10 mouse cellular contexts compared by ENCODE assay signal in the genomic region with DNA sequence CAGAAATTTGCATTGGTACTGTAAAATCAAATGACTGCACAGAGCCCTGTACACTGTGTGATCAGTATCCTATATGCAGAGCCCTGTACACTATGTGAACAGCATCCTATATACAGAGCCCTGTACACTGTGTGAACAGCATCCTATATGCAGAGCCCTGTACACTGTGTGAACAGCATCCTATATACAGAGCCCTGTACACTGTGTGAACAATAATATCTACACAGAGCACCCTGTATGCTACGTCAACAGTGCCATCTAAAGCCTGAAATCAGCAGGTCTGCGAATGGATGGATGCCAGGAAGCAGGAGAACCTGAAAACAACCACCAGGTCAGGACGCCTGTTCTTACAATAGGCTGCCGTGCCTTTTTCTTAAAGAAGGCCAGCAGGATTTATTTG.
DNase-seq lines count a peak whose midpoint lies in the region; ATAC-seq lines count a peak whose summit lies in the region.
"Had no signal": no experiment of that assay in that cellular context is flagged by ENCODE, and none has a peak within 500 bp of the region (broad histone marks: within the 10 kb centered on the region; RNA-seq: fewer than 3 reads in every experiment).

No protein-coding gene starts in this region.

- H3K4me3 ChIP-seq in hindbrain, embryonic 13.5 days = no peak overlapping the region
- no peak overlapping the region for H3K4me3 ChIP-seq in midbrain, embryonic 14.5 days (replicated peaks; ENCODE audit: low read depth, low read length)

- H3K27ac ChIP-seq in hindbrain, embryonic 13.5 days = no peak overlapping the region
- H3K27ac ChIP-seq in midbrain, embryonic 14.5 days (replicated peaks; ENCODE audit: low read depth, low read length) = no peak overlapping the region

- 55% methylated on average over 4 of the region's 4 CpGs for WGBS in hindbrain, embryonic 13.5 days
- WGBS in midbrain, embryonic 14.5 days = 75% methylated on average over 4 of the region's 4 CpGs

- no peak overlapping the region for H3K9ac ChIP-seq in hindbrain, embryonic 13.5 days
- H3K9ac ChIP-seq in midbrain, embryonic 14.5 days (replicated peaks; ENCODE audit: low read length) = no peak overlapping the region

- no peaks in the 10 kb centered on the region for H3K36me3 ChIP-seq in hindbrain, embryonic 13.5 days
- no peaks in the 10 kb centered on the region for H3K36me3 ChIP-seq in midbrain, embryonic 14.5 days (ENCODE audit: control insufficient read depth, insufficient read depth, low read length)

- no peak overlapping the region for H3K4me2 ChIP-seq in hindbrain, embryonic 13.5 days
- H3K4me2 ChIP-seq in midbrain, embryonic 14.5 days (ENCODE audit: low read length) = no peak overlapping the region

- 0 out of 2 replicates have a peak, but pooled peaks have one; percentile 65 for ATAC-seq in hindbrain, embryonic 13.5 days (ENCODE audit: low FRiP score)
- ATAC-seq in midbrain, embryonic 14.5 days (ENCODE audit: low FRiP score, low TSS enrichment) = no peak

- no peaks in the 10 kb centered on the region for H3K9me3 ChIP-seq in hindbrain, embryonic 13.5 days
- no peaks in the 10 kb centered on the region for H3K9me3 ChIP-seq in midbrain, embryonic 14.5 days (ENCODE audit: control insufficient read depth, low read length)

- no peaks in the 10 kb centered on the region for H3K27me3 ChIP-seq in hindbrain, embryonic 13.5 days
- no peaks in the 10 kb centered on the region for H3K27me3 ChIP-seq in midbrain, embryonic 14.5 days (ENCODE audit: control insufficient read depth, insufficient read depth, low read length)

- H3K4me1 ChIP-seq in hindbrain, embryonic 13.5 days (replicated peaks) = no peaks in the 10 kb centered on the region
- H3K4me1 ChIP-seq in midbrain, embryonic 14.5 days (ENCODE audit: control insufficient read depth, insufficient read depth, low read length) = no peaks in the 10 kb centered on the region

- peak; percentile 21 to 31 for DNase-seq in cerebellum, postnatal 10 days
- DNase-seq in cerebellum, adult 11-12 months = no peak
- DNase-seq in brain, adult 2 months (ENCODE audit: low read depth, low spot score) = peak; percentile 23
- DNase-seq in midbrain, embryonic 14.5 days = peak; percentile 39
- no peak for DNase-seq in left cerebral cortex, postnatal 10 days (ENCODE audit: extremely low spot score in 1 of 2, low spot score in 2 of 2)
- DNase-seq in urinary bladder, postnatal 36 days (ENCODE audit: low spot score in 2 of 2) = no peak
- DNase-seq in kidney, adult 9 months = no peak
- DNase-seq: heart, postnatal 4 days; kidney, postnatal 14 days had no signal

- intact Hi-C loops in left cerebral cortex, postnatal 10 days (cut with DNase I) = no loop called here

Comparison
In these comparisons a context has a peak if more than half of its experiments do, and no peak if none do; other contexts are left out.
1. DNase-seq: peak in cerebellum, postnatal 10 days (2 of 2), brain, adult 2 months (single experiment) and midbrain, embryonic 14.5 days (single experiment); none in cerebellum, adult 11-12 months (single experiment), left cerebral cortex, postnatal 10 days (0 of 2), urinary bladder, postnatal 36 days (0 of 2) and kidney, adult 9 months (single experiment).